Mouse (Mus musculus) left cerebral cortex, postnatal 4 days (tissue): Measurements from ENCODE around the gene Gm5938. TPM values are rescaled to one million over a fixed set of nuclear protein-coding genes. Genes with fewer than 3 reads are reported as not detected.

Source experiments
- DNase-seq: peaks from one replicate; pipeline ENCODE4 v3.0.0-alpha.2; 2022
- intact Hi-C: fragments of 180-260 bp; cut with DNase I; formaldehyde crosslinking; loops from one replicate; pipeline ENCODE4 v1.15.1; 2025
- total RNA-seq, 2 experiments: library from RNA; stranded (reverse); gene quantifications; 2 replicates each; pipeline ENCODE4 v1.2.3; 2021

Gm5938 gene
- not detected for total RNA-seq

GRCm38 (mm10) chrX:78125167-78125566 lies at the start of gene Gm5938:
Gene Gm5938, plus strand, starts transcription at chrX:78125467.
- no peak for DNase-seq
- intact Hi-C loops, result no loop called here

DNA sequence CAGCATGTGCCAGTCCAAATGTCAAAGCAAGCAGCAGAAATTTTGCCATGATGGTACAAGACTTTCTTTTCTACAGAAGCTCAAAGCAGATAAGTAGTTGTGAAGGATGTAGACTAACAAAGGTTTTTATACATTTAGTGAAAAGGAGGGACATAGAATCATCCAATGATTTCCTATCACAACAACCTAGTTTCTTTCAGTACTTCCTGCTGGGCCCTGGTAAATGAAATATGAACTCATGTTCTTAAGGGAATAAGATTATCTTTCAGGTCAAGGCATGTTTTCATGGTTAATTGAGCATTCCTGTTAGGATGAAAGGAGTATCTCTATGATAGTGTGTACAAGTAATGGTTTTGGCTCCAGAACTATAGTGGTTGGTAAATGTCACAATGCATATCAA lies 34.0 kb upstream of the Gm5938 start, which contains the start of gene Obp1a:
Gene Obp1a, minus strand, starts transcription at position 101 of the 400 bp plus-strand sequence.
- intact Hi-C loops, result no loop called here

More for the DNA sequence above, 34.0 kb upstream of the Gm5938 start, which contains the start of gene Obp1a:
- DNase-seq, result no peak

Other genes starting within 250 kb of the Gm5938 start
- not detected for gene 5430402E10Rik, start 200.4 kb upstream of the Gm5938 start, total RNA-seq
- not detected for gene Obp1a, start 34.1 kb upstream of the Gm5938 start, total RNA-seq
- gene Obp1b, start 61.3 kb downstream of the Gm5938 start, total RNA-seq, result not detected
- gene Gm14743, start 120.5 kb downstream of the Gm5938 start, total RNA-seq, result not detected
- gene 4930480E11Rik, start 244.2 kb downstream of the Gm5938 start, total RNA-seq, result not detected